Mouse (Mus musculus): ENCODE data around the gene Kcnmb1. TPM values are rescaled to one million over a fixed set of nuclear protein-coding genes. Genes with fewer than 3 reads are reported as not detected.
A peak's percentile ranks its signal among the peaks of the same experiment; 100 is the strongest.

Kcnmb1 gene
- total and polyA plus RNA-seq, 3 experiments: 0.04 to 0.49 (median 0.09) TPM

- H3K4me2 ChIP-seq (ENCODE audit: insufficient read depth, low read depth, poor library complexity, severe bottlenecking): no peak overlapping the region
Observed at GRCm38 (mm10) chr11:33993496-33993895, 30.7 kb downstream of the Kcnmb1 start.

GRCm38 (mm10) chr11:33998244-33998643, 35.4 kb downstream of the Kcnmb1 start:
- H3K4me2 ChIP-seq (ENCODE audit: insufficient read depth, low read depth, poor library complexity, severe bottlenecking): no peak overlapping the region
- TF ChIP-seq ZNF384 (IDR thresholded peaks at IDR 0.05; ENCODE audit: low read depth, low read length) (no peak), CTCF (conservative IDR thresholded peaks at IDR 0.05 in 1 of 2, IDR thresholded peaks at IDR 0.05 in 1 of 2; ENCODE audit: low read depth in 2 of 2, low read length in 2 of 2) (no peak), POLR2A (IDR thresholded peaks at IDR 0.05; ENCODE audit: low read depth, low read length) (no peak), MEF2A (IDR thresholded peaks at IDR 0.05; ENCODE audit: borderline replicate concordance, low read depth, low read length) (no peak), JUND (conservative IDR thresholded peaks at IDR 0.05; ENCODE audit: low read depth, low read length) (no peak)
- H3K4me3 ChIP-seq (replicated peaks in 1 of 3; ENCODE audit: low read depth in 2 of 3, low read length in 2 of 3, poor library complexity in 1 of 3): no peak overlapping the region
- H3K36me3 ChIP-seq (replicated peaks in 1 of 2; ENCODE audit: control insufficient read depth in 1 of 2, insufficient read depth in 1 of 2, low read length in 1 of 2): no peaks in the 10 kb centered on the region
- no peaks in the 10 kb centered on the region for H3K79me2 ChIP-seq (replicated peaks; ENCODE audit: control insufficient read depth, extremely low read depth, insufficient read depth, poor library complexity, severe bottlenecking)
- H3K4me1 ChIP-seq (ENCODE audit: control insufficient read depth in 1 of 2, insufficient read depth in 2 of 2): peaks cover 0 to 34% of the 10 kb centered on the region in 2 experiments; a peak in 2 of 4 replicates
- H3K27me3 ChIP-seq (replicated peaks): no peaks in the 10 kb centered on the region
- in situ Hi-C loops (cut with MboI; ENCODE audit: low pct_ligation_motif_present, low pct_unique_long_range_greater_than_20kb, low sequenced_read_pairs) (no loop called here), dilution Hi-C loops (cut with MboI; ENCODE audit: extremely low pct_ligation_motif_present, extremely low pct_unique_long_range_greater_than_20kb, low sequenced_read_pairs) (no loop called here)
- H3K9me3 ChIP-seq (replicated peaks; ENCODE audit: low read length): no peaks in the 10 kb centered on the region
- no peak overlapping the region for H3K9ac ChIP-seq (ENCODE audit: insufficient read depth, low read depth)
- no peak overlapping the region for H3K27ac ChIP-seq (ENCODE audit: insufficient read depth, low read depth)
- no peak for DNase-seq (ENCODE audit: extremely low read depth)

More at GRCm38 (mm10) chr11:33993496-33993895, 30.7 kb downstream of the Kcnmb1 start:
- Histone ChIP-seq H3K79me2 (replicated peaks; ENCODE audit: control insufficient read depth, extremely low read depth, insufficient read depth, poor library complexity, severe bottlenecking) (no peaks in the 10 kb centered on the region), H3K9me3 (replicated peaks; ENCODE audit: low read length) (no peaks in the 10 kb centered on the region), H3K27me3 (replicated peaks) (no peaks in the 10 kb centered on the region), H3K4me1 (ENCODE audit: control insufficient read depth in 1 of 2, insufficient read depth in 2 of 2) (peaks cover 0 to 5% of the 10 kb centered on the region in 2 experiments; a peak in 1 of 4 replicates), H3K9ac (ENCODE audit: insufficient read depth, low read depth) (no peak overlapping the region), H3K36me3 (replicated peaks in 1 of 2; ENCODE audit: control insufficient read depth in 1 of 2, insufficient read depth in 1 of 2, low read length in 1 of 2) (no peaks in the 10 kb centered on the region), H3K4me3 (replicated peaks in 1 of 3; ENCODE audit: low read depth in 2 of 3, low read length in 2 of 3, poor library complexity in 1 of 3) (no peak overlapping the region), H3K27ac (ENCODE audit: insufficient read depth, low read depth) (no peak overlapping the region)
- dilution Hi-C loops (cut with MboI; ENCODE audit: extremely low pct_ligation_motif_present, extremely low pct_unique_long_range_greater_than_20kb, low sequenced_read_pairs) (no loop called here), in situ Hi-C loops (cut with MboI; ENCODE audit: low pct_ligation_motif_present, low pct_unique_long_range_greater_than_20kb, low sequenced_read_pairs) (no loop called here)
- DNase-seq (ENCODE audit: extremely low read depth): no peak
- TF ChIP-seq GABPA (IDR thresholded peaks at IDR 0.05; ENCODE audit: insufficient replicate concordance, low read depth, low read length): no peak
- no peak for TF ChIP-seq JUND (conservative IDR thresholded peaks at IDR 0.05; ENCODE audit: low read depth, low read length)
- TF ChIP-seq ZMIZ1 (IDR thresholded peaks at IDR 0.05; ENCODE audit: low read depth, low read length): no peak
- no peak for TF ChIP-seq BHLHE40 (IDR thresholded peaks at IDR 0.05; ENCODE audit: low read depth, low read length)
- TF ChIP-seq MYC (IDR thresholded peaks at IDR 0.05; ENCODE audit: low read depth, low read length): no peak
- peak; percentile 26 for TF ChIP-seq RAD21 (IDR thresholded peaks at IDR 0.05; ENCODE audit: low read depth, low read length)
- no peak for TF ChIP-seq ELF1 (IDR thresholded peaks at IDR 0.05; ENCODE audit: low read depth, low read length)
- TF ChIP-seq CTCF (conservative IDR thresholded peaks at IDR 0.05 in 1 of 2, IDR thresholded peaks at IDR 0.05 in 1 of 2; ENCODE audit: low read depth in 2 of 2, low read length in 2 of 2): peak in 1 of 2 experiments; percentile 21; a peak in 1 of 4 replicates
- no peak for TF ChIP-seq USF1 (IDR thresholded peaks at IDR 0.05; ENCODE audit: low read depth, low read length)
- no peak for TF ChIP-seq MAFK (IDR thresholded peaks at IDR 0.05; ENCODE audit: insufficient replicate concordance, low read length)
- TF ChIP-seq TBP (conservative IDR thresholded peaks at IDR 0.05; ENCODE audit: low read depth, low read length): no peak
- TF ChIP-seq MEF2A (IDR thresholded peaks at IDR 0.05; ENCODE audit: borderline replicate concordance, low read depth, low read length): no peak

All from CH12.LX (cell line).